Mouse (Mus musculus) layer of hippocampus, postnatal 14 days (tissue): Measurements from ENCODE around the gene Fgfr2. TPM values are rescaled to one million over a fixed set of nuclear protein-coding genes. Genes with fewer than 3 reads are reported as not detected.
A peak's percentile ranks its signal among the peaks of the same experiment; 100 is the strongest.
"Not testable (repeated sequence)": the region's sequence is repeated elsewhere in the genome, so short reads cannot be mapped to it uniquely, and the experiment has no call there.

Source experiments
- DNase-seq, 2 experiments: peaks; one replicate each; pipeline ENCODE4 v3.0.0; 2021 to 2022; ENCODE audit warnings: low spot score in 2 of 2, mixed read lengths in 1 of 2
- total RNA-seq, 2 experiments: library from RNA; stranded (reverse); gene quantifications; 2 replicates each; pipeline ENCODE4 v1.2.3; 2021

Fgfr2 gene
- total RNA-seq, 2 experiments from 2014 or later, result 38.3 to 40.2 TPM

DNA sequence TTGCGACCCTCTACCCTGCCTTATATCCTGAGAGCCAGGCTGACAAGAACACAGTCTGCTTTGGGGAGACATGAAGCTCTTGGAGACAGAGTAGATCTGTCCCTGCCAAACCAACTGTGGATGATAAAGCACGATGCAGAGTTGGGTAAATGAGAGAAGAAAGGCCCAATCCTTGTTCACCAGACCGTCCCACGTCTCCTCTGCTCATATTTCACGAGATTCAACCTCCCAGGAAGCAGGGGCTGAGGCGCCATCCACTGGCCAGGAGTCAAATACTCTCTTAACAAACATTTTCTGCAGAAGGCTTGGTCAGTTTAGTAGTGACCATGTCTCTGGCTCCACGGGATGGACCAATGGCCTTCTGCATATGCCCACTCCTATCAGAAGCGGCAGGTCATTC is 1938.8 kb downstream of the Fgfr2 start:
- no peak for DNase-seq

DNA sequence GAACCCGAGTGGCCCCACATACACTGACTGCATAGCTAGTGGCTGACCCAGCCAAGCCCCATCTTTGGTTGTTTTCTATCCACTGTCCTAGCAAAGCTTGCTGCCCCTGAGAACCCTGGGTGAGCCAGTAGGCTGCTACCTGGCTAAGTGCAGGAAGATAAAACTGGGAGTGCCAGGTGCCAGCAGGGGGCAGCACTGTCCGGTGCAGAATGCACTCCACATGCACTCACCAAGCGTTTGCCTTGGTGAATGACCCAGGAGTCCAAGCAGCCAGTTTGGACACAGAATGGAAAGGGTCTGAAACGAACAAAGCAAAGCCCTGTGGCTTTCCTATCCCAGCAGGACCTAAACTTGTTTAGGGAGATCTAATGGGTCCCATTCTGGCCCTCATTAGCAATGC is 1940.5 kb downstream of the Fgfr2 start:
- DNase-seq, result no peak

DNA sequence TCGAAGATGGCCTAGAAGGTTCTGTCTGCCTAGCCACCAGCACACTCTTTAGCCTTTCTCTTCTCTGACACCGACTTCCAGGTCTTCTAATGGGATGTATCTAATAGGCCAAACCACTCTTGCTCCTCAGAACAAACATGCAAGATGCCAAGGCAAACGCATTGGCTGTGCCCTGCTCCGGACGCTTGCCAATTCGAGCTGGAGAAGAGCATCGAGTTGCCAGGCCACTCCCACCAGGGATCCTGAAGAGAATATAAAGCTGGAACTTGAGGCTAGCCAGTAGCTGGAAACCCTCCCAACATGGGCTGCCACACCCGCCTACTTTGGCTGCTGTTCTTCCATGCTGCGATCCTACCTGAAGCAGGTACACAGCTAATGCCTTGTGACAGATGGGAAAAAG is 1949.0 kb downstream of the Fgfr2 start, which contains the start of gene 5430419D17Rik:
5430419D17Rik (plus strand) TSS at position 282 of the 400 bp plus-strand sequence.
- peak in 1 of 2 experiments; percentile 8 for DNase-seq

- DNase-seq, result no peak
Measured at GRCm38 (mm10) chr7:131169099-131169498, 1954.1 kb downstream of the Fgfr2 start.

DNA sequence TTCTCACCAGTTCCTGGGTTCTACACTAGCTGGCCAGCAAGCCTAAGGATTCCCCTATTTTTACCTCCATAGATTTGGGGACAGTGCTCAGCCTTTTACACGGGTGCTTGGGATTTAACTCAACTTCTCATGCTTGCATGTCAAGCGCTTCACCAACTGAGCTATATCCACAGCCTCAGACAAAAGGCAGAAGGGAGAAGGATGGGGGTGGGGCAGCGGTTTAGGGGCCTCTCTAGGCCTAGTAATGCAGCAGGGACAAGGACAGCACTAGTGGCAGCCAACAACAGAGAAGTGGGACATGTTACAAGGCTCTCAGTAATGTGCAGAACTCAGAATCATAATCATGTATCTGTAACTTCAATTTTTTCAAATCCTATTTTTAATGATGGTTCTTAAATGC is 1955.4 kb downstream of the Fgfr2 start:
- DNase-seq, result no peak

- no peak for DNase-seq
Measured at GRCm38 (mm10) chr7:131162251-131162650, 1960.9 kb downstream of the Fgfr2 start.

GRCm38 (mm10) chr7:131153044-131153443 is 1970.1 kb downstream of the Fgfr2 start:
- no peak for DNase-seq

GRCm38 (mm10) chr7:131150179-131150578 is 1973.0 kb downstream of the Fgfr2 start:
- DNase-seq, result no peak

DNA sequence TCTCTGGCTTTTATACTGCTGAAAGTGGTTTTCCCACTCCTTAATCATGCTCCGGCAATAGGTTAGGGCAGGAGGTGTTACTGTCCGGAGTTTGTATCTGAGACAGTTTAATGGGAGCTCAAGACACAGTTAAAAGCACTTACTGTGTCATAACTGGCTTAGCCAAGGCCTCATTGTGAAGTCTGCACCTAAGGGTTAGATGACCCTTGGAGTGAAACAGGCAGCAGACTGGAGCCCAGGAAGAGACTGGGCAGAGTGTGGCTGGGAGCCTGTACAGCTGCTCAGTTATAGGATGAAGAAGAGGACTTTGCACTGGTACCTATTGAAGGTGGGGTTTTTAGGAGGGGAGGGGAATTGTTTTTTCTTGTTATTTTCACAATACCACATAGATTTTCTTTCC is 1976.9 kb downstream of the Fgfr2 start, which contains the start of gene 4933402N03Rik:
4933402N03Rik (minus strand) TSS at position 101 of the 400 bp plus-strand sequence.
- DNase-seq, result no peak

DNA sequence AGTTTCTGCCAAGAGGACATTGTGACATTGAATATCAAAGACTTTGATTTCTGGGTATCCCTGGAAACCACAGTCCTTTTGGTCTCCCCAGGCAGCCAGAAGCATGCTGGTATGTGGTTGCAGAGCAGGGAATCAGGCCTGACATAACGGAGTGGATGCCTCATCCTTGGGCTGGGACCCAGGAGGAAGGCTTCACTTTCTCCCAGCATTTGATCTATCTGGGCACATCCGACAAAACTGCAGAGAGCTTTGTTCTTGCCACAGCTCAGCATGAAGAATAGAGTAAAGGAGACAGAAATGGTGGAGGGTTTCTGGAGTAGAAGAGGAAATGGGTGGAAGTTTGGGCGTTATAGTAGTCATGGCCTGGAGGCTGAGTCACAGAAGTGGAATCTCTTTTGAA is 1990.0 kb downstream of the Fgfr2 start:
- DNase-seq, result no peak

- no peak for DNase-seq
Measured at GRCm38 (mm10) chr7:131130021-131130420, 1993.1 kb downstream of the Fgfr2 start.

- peak in 1 of 2 experiments; percentile 22 for DNase-seq
Measured at GRCm38 (mm10) chr7:131122210-131122807, 2000.8 kb downstream of the Fgfr2 start.

GRCm38 (mm10) chr7:131114434-131114833 is 2008.7 kb downstream of the Fgfr2 start:
- DNase-seq, result no peak

GRCm38 (mm10) chr7:131113676-131114075 is 2009.5 kb downstream of the Fgfr2 start:
- DNase-seq, result no peak

DNA sequence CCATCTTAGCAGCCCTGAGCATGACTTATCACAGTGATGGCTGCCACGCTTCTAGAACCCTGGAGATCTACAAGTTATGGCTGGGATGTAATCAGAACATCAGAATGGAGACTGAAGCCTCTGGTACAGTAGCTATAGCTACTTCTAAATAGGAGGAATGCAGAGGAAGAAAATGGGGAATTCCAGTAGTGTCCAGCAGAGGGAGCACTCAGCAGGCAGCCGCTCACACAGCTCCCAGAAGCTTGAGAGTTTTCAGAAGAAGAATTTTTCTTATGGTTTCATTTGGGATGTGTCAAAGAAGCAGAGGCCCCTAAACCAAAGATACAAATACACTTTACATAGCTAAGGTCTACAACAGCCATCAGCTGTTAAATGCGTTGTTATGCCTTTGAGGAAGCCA is 2010.7 kb downstream of the Fgfr2 start:
- DNase-seq, result peak; percentile 56 to 77

- not testable (repeated sequence) for DNase-seq
Measured at GRCm38 (mm10) chr7:131082403-131082802, 2040.7 kb downstream of the Fgfr2 start.

GRCm38 (mm10) chr7:131075956-131076355 is 2047.2 kb downstream of the Fgfr2 start:
- DNase-seq, result peak; percentile 7 to 40

DNA sequence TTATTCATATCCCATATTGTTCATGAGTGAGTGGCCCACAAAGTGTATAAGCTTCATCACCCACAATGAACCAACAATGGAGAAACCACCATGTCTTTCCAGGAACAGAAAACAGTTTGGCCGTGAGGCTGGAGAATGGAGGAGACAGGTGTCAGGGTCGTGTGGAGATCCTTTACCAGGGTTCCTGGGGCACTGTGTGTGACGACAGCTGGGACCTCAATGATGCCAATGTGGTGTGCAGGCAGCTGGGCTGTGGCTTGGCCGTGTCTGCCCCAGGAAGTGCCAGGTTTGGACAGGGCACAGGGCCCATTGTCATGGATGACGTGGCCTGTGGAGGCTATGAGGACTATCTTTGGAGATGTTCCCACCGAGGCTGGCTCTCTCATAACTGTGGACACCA is 2049.1 kb downstream of the Fgfr2 start:
- DNase-seq, result not testable (repeated sequence)

GRCm38 (mm10) chr7:131073476-131073875 is 2049.7 kb downstream of the Fgfr2 start:
- not testable (repeated sequence) for DNase-seq

DNA sequence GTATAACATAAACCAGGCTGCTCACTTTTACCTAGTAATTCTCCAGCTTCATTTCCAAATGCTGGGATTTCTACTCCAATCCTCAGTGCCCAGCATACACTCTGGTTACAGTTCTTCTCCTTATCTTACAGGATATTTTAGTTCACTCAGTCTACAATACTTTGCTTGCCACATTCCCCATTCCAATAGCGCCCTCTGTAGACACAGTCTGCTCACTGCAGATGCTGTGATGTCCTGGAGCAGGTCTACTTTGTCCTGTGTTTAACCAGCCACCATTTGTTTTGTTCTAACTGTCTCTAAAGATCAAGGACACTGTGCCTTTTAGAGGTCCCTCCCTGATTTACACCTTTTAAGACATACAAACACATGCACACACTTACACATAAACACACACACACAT is 2055.0 kb downstream of the Fgfr2 start:
- peak in 1 of 2 experiments; percentile 31 for DNase-seq

DNA sequence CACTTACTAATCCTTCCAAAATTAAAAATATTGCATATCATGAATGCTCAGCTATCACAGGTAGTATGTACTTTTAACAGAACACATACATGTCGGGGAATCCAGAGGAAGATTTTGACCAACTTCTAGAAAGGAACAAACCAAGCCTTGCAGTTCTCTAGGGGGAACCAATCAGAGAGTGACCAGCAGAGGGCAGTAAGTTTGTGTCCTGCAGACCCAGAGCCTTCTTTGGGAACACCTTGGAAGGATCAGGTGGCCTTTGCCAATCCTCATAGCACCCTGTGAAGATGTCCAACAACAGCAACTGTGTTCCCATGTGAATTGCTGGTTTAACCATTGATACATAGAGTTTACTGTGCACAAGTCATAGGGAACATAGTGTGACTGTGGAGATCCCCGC is 2060.6 kb downstream of the Fgfr2 start:
- DNase-seq, result no peak

DNA sequence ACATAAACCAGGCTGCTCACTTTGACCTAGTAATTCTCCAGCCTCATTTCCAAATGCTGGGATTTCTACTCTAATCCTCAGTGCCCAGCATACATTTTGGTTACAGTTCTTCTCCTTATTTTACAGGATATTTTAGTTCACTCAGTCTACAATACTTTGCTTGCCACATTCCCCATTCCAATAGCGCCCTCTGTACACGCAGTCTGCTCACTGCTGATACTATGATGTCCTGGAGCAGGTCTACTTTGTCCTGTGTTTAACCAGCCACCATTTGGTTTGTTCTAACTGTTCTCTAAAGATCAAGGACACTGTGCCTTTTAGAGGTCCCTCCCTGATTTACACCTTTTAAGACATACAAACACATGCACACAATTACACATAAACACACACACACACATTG is 2063.3 kb downstream of the Fgfr2 start:
- DNase-seq, result peak in 1 of 2 experiments; percentile 33

DNA sequence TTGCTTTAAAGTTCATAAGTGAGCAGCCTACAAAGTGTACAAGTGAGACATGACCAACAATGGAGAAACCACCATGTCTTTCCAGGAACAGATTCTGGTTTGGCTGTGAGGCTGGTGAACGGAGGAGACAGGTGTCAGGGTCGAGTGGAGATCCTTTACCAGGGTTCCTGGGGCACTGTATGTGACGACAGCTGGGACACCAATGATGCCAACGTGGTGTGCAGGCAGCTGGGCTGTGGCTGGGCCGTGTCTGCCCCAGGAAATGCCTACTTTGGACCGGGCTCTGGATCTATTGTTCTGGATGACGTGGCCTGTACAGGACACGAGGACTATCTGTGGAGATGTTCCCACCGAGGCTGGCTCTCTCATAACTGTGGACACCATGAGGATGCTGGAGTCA is 2065.2 kb downstream of the Fgfr2 start:
- DNase-seq, result not testable (repeated sequence)
